Mouse (Mus musculus) embryo, embryonic 10.5 days (tissue): ENCODE data around the gene Eml3.
"Not testable (repeated sequence)": the region's sequence is repeated elsewhere in the genome, so short reads cannot be mapped to it uniquely, and the experiment has no call there.

Source experiments
- DNase-seq: peaks from one replicate; pipeline ENCODE4 v3.0.0-alpha.2; 2015; ENCODE audit warnings: low spot score

Gene Eml3

GRCm38 (mm10) chr19:8929224-8930088 is at the start of gene Eml3, which contains the start of gene Rom1:
Gene Eml3, plus strand, starts transcription at chr19:8929552.
Gene Rom1, minus strand, starts transcription at chr19:8929356.
- DNase-seq, result peak; percentile 91

GRCm38 (mm10) chr19:8880311-8881033 is 48.9 kb upstream of the Eml3 start, which contains the start of gene Uqcc3:
Gene Uqcc3, minus strand, starts transcription at chr19:8880923.
- peak; percentile 96 for DNase-seq

- no peak for DNase-seq
Measured at GRCm38 (mm10) chr19:8881034-8881392, 48.3 kb upstream of the Eml3 start.

GRCm38 (mm10) chr19:8883616-8884015 is 45.7 kb upstream of the Eml3 start, which contains the start of the genes Lbhd1 and Gm49403:
Gene Lbhd1, plus strand, starts transcription at chr19:8883732.
Gene Gm49403, plus strand, starts transcription at chr19:8883930.
- no peak for DNase-seq

GRCm38 (mm10) chr19:8886916-8887584 is 42.3 kb upstream of the Eml3 start:
- DNase-seq, result no peak

- DNase-seq, result peak; percentile 34
Measured at GRCm38 (mm10) chr19:8887585-8888463, 41.5 kb upstream of the Eml3 start.

GRCm38 (mm10) chr19:8888511-8889385 is 40.6 kb upstream of the Eml3 start, which contains the start of the genes 1810009A15Rik and Gm49416:
Gene 1810009A15Rik, plus strand, starts transcription at chr19:8888853.
Gene Gm49416, plus strand, starts transcription at chr19:8888926.
- DNase-seq, result peak; percentile 99

GRCm38 (mm10) chr19:8892829-8893766 is 36.3 kb upstream of the Eml3 start, which contains the start of gene Ints5:
Gene Ints5, plus strand, starts transcription at chr19:8893005.
- peak; percentile 93 for DNase-seq

- no peak for DNase-seq
Measured at GRCm38 (mm10) chr19:8895397-8895960, 33.9 kb upstream of the Eml3 start.

- DNase-seq, result not testable (repeated sequence)
Measured at GRCm38 (mm10) chr19:8896231-8896630, 33.1 kb upstream of the Eml3 start.

- DNase-seq, result not testable (repeated sequence)
Measured at GRCm38 (mm10) chr19:8897211-8897864, 32.0 kb upstream of the Eml3 start.

GRCm38 (mm10) chr19:8897865-8898495 is 31.4 kb upstream of the Eml3 start, which contains the start of gene Ganab:
Gene Ganab, plus strand, starts transcription at chr19:8898071.
- peak; percentile 99 for DNase-seq

GRCm38 (mm10) chr19:8898576-8898975 is 30.8 kb upstream of the Eml3 start:
- DNase-seq, result no peak

GRCm38 (mm10) chr19:8899079-8899478 is 30.3 kb upstream of the Eml3 start:
- no peak for DNase-seq

- DNase-seq, result no peak
Measured at GRCm38 (mm10) chr19:8903412-8903811, 25.9 kb upstream of the Eml3 start.

- no peak for DNase-seq
Measured at GRCm38 (mm10) chr19:8908531-8908930, 20.8 kb upstream of the Eml3 start.

- no peak for DNase-seq
Measured at GRCm38 (mm10) chr19:8911810-8912209, 17.5 kb upstream of the Eml3 start.
